Mouse (Mus musculus): ENCODE data around the gene Klk1b27.

GRCm38 (mm10) chr7:44096111-44096510 lies 44.0 kb downstream of the Klk1b27 start:
- no peak for TF ChIP-seq POLR2A (IDR thresholded peaks at IDR 0.05; ENCODE audit: borderline replicate concordance, extremely low read depth, low read depth, low read length)
- TF ChIP-seq CTCF (IDR thresholded peaks at IDR 0.05; ENCODE audit: insufficient read depth, low read length): no peak

Measured in lung, adult 2 months (tissue).